9 mouse cellular contexts compared by ENCODE assay signal in the genomic region with DNA sequence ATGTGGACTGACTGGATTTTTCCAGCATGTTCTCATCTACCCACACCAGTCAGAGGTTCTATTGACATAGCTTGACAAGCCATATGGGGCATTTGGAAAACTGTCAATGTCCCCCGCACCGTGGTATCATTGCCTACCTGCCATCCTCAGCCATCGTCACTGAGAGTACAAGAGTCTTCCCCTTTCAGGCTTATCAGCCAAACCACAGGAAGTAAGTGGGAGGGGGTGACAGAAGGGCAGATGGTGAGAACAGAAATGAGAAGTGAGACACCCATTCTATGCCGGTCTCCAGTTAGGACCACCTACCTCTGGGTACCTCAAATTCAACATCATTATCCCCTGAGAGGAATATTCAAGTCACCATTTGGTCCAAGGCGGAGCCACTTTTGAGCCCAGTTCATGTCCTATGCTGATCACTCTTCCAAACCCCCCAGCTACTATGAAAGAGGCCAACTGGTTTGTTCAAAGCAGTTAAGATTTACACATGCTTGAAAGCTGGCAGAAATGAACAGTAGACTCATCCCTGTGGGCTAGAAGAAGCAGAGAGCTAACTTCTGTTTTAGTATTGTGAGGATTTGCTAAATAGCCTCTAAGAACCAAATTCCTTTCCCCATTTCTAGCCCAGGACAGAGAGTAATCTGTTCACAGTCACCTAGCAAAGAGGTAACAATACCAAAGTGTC. TPM values are rescaled to one million over a fixed set of nuclear protein-coding genes. Genes with fewer than 3 reads are reported as not detected.
DNase-seq lines count a peak whose midpoint lies in the region; ATAC-seq and TF ChIP-seq lines count a peak whose summit lies in the region.
"Had no signal": no experiment of that assay in that cellular context is flagged by ENCODE, and none has a peak within 500 bp of the region (broad histone marks: within the 10 kb centered on the region; RNA-seq: fewer than 3 reads in every experiment).

No protein-coding gene starts in this region.

- no peak overlapping the region for H3K4me2 ChIP-seq in liver, embryonic 16.5 days (ENCODE audit: low read depth, low read length)
- no peak overlapping the region for H3K4me2 ChIP-seq in stomach, postnatal 0 days (replicated peaks; ENCODE audit: low read depth)
- H3K4me2 ChIP-seq: hindbrain, embryonic 15.5 days had no signal

- 13% methylated on average over 5 of the region's 5 CpGs for WGBS in liver, embryonic 16.5 days (ENCODE audit: insufficient replicate concordance)
- 81% methylated on average over 5 of the region's 5 CpGs for WGBS in stomach, postnatal 0 days

- DNase-seq in B cell, adult 2 months, result peak; percentile 70 to 77
- peak; percentile 84 for DNase-seq in MEL-GATA-1-ER (ENCODE audit: extremely low read depth, low read depth)
- DNase-seq in spleen, postnatal 4 days (ENCODE audit: low spot score in 2 of 2), result peak; percentile 39 to 69
- no peak for DNase-seq in stomach, postnatal 0 days (ENCODE audit: low spot score)
- DNase-seq in kidney, postnatal 25 days, result no peak
- no peak for DNase-seq in right cerebral cortex, postnatal 14 days
- DNase-seq: kidney, postnatal 4 days had no signal

- no peak overlapping the region for H3K4me3 ChIP-seq in liver, embryonic 16.5 days (ENCODE audit: low read depth, low read length)
- no peak overlapping the region for H3K4me3 ChIP-seq in stomach, postnatal 0 days (ENCODE audit: low read depth, low read length)
- H3K4me3 ChIP-seq: hindbrain, embryonic 15.5 days had no signal

- TF ChIP-seq CTCF in stomach, postnatal 0 days (IDR thresholded peaks at IDR 0.05; ENCODE audit: low read depth), result no peak

- H3K27ac ChIP-seq in liver, embryonic 16.5 days (ENCODE audit: low read length), result no peak overlapping the region
- H3K27ac ChIP-seq in stomach, postnatal 0 days (replicated peaks), result no peak overlapping the region
- H3K27ac ChIP-seq: hindbrain, embryonic 15.5 days had no signal

- H3K27me3 ChIP-seq in liver, embryonic 16.5 days (ENCODE audit: control insufficient read depth, insufficient read depth, low read depth, low read length), result no peaks in the 10 kb centered on the region
- no peaks in the 10 kb centered on the region for H3K27me3 ChIP-seq in stomach, postnatal 0 days (ENCODE audit: control insufficient read depth, insufficient read depth, low read length)
- H3K27me3 ChIP-seq: hindbrain, embryonic 15.5 days had no signal

- H3K9ac ChIP-seq in liver, embryonic 16.5 days (ENCODE audit: low read depth, low read length), result no peak overlapping the region
- no peak overlapping the region for H3K9ac ChIP-seq in stomach, postnatal 0 days (ENCODE audit: low read length)
- H3K9ac ChIP-seq: hindbrain, embryonic 15.5 days had no signal

- no peaks in the 10 kb centered on the region for H3K9me3 ChIP-seq in liver, embryonic 16.5 days (replicated peaks; ENCODE audit: control insufficient read depth, low read length)
- H3K9me3 ChIP-seq in stomach, postnatal 0 days (ENCODE audit: control insufficient read depth, low read length), result no peaks in the 10 kb centered on the region
- H3K9me3 ChIP-seq: hindbrain, embryonic 15.5 days had no signal

- H3K36me3 ChIP-seq in liver, embryonic 16.5 days (ENCODE audit: control insufficient read depth, insufficient read depth), result no peaks in the 10 kb centered on the region
- H3K36me3 ChIP-seq in stomach, postnatal 0 days (ENCODE audit: control insufficient read depth, insufficient read depth, low read length), result no peaks in the 10 kb centered on the region
- H3K36me3 ChIP-seq: hindbrain, embryonic 15.5 days had no signal

- peaks cover 7% of the 10 kb centered on the region; the same call in 1 of the 2 replicates for H3K4me1 ChIP-seq in liver, embryonic 16.5 days (ENCODE audit: control insufficient read depth, low read depth, low read length)
- no peaks in the 10 kb centered on the region for H3K4me1 ChIP-seq in stomach, postnatal 0 days (replicated peaks; ENCODE audit: control insufficient read depth, insufficient read depth)

- no peak for TF ChIP-seq EP300 in stomach, postnatal 0 days (optimal IDR thresholded peaks at IDR 0.05)

- 0 out of 2 replicates have a peak, but pooled peaks have one; percentile 21 for ATAC-seq in liver, embryonic 16.5 days (ENCODE audit: low read depth)
- ATAC-seq in stomach, postnatal 0 days (ENCODE audit: low FRiP score, low TSS enrichment), result no peak

RNA-seq across cellular contexts. Expression of gene Chst15, which starts 48.8 kb away (rescaled TPM):
- polyA plus RNA-seq in liver, embryonic 16.5 days (2015; fragmentation: Nextera tagmentation; extraction: Ambion mirVana), result 5.0 and 5.9 TPM in 2 replicates
- 11.5 and 12.1 TPM in 2 replicates for polyA plus RNA-seq in stomach, postnatal 0 days (2015; fragmentation: Nextera tagmentation; extraction: Ambion mirVana)

Comparison
In these comparisons a context has a peak if more than half of its experiments do, and no peak if none do; other contexts are left out.
1. DNase-seq: peak in B cell, adult 2 months (2 of 2), MEL-GATA-1-ER (single experiment) and spleen, postnatal 4 days (2 of 2); none in stomach, postnatal 0 days (single experiment), kidney, postnatal 25 days (0 of 2) and right cerebral cortex, postnatal 14 days (single experiment).